Mouse (Mus musculus) midbrain, embryonic 13.5 days (tissue): ENCODE results near the gene Slc35d1. TPM values are rescaled to one million over a fixed set of nuclear protein-coding genes. Genes with fewer than 3 reads are reported as not detected.
A peak's percentile ranks its signal among the peaks of the same experiment; 100 is the strongest.
"Not testable (repeated sequence)": the region's sequence is repeated elsewhere in the genome, so short reads cannot be mapped to it uniquely, and the experiment has no call there.

ENCODE experiments used
- ATAC-seq: fragments of 200-750 bp; cut with Nextera tagmentation; 2 replicates; pipeline ENCODE4 v1.8.0; 2017; ENCODE audit warnings: mild to moderate bottlenecking, moderate TSS enrichment, moderate library complexity
- H3K27ac ChIP-seq: fragments of 300-500 bp; sonication (generic); 2 replicates; pipeline ENCODE4 v1.5.1; 2015; ENCODE audit warnings: inconsistent platforms, mild to moderate bottlenecking, moderate library complexity
- H3K27me3 ChIP-seq: fragments of 300-500 bp; sonication (generic); 2 replicates; pipeline ENCODE4 v1.6.1; 2015; ENCODE audit warnings: mild to moderate bottlenecking, inconsistent platforms
- H3K36me3 ChIP-seq: fragments of 300-500 bp; sonication (generic); 2 replicates; pipeline ENCODE4 v1.6.1; 2015; ENCODE audit warnings: mild to moderate bottlenecking, inconsistent platforms
- H3K4me1 ChIP-seq: fragments of 300-500 bp; sonication (generic); replicated peaks from 2 replicates; pipeline ENCODE4 v1.6.1; 2015; ENCODE audit warnings: inconsistent platforms
- H3K4me2 ChIP-seq: fragments of 300-500 bp; sonication (generic); replicated peaks from 2 replicates; pipeline ENCODE4 v1.6.1; 2015; ENCODE audit warnings: moderate library complexity, mild to moderate bottlenecking, inconsistent platforms
- H3K4me3 ChIP-seq: fragments of 300-500 bp; sonication (generic); replicated peaks from 2 replicates; pipeline ENCODE4 v1.5.1; 2015; ENCODE audit warnings: mild to moderate bottlenecking, inconsistent platforms
- H3K9ac ChIP-seq: fragments of 300-500 bp; sonication (generic); replicated peaks from 2 replicates; pipeline ENCODE4 v1.6.1; 2015; ENCODE audit warnings: mild to moderate bottlenecking, inconsistent platforms
- H3K9me3 ChIP-seq: fragments of 300-500 bp; sonication (generic); 2 replicates; pipeline ENCODE4 v1.6.1; 2016; ENCODE audit warnings: mild to moderate bottlenecking, inconsistent platforms
- WGBS: fragments of 180-500 bp; shearing (Covaris S2); methylation state at CpG from one replicate; pipeline ENCODE4 v1.1.7; 2015; 5-methylcytosine and 5-hydroxymethylcytosine counted together
- polyA plus RNA-seq: library from polyadenylated mRNA; unstranded; fragments of >200 nt; fragmentation: Nextera tagmentation; extraction: Ambion mirVana; gene quantifications from 2 replicates; pipeline ENCODE4 v1.2.1, GENCODE M21; 2015

The Slc35d1 gene
- polyA plus RNA-seq, 1 experiment from 2014 or later = 5.7 TPM

- no peak for ATAC-seq
- no peak overlapping the region for H3K27ac ChIP-seq
- H3K27me3 ChIP-seq = no peaks in the 10 kb centered on the region
- no peak overlapping the region for H3K4me2 ChIP-seq
- 88% methylated on average over 7 of the region's 7 CpGs for WGBS
- peaks cover 39% of the 10 kb centered on the region for H3K36me3 ChIP-seq
- no peak overlapping the region for H3K9ac ChIP-seq
- H3K4me3 ChIP-seq = no peak overlapping the region
- H3K4me1 ChIP-seq = peaks cover 4% of the 10 kb centered on the region; the same call in 1 of the 2 replicates
- no peaks in the 10 kb centered on the region for H3K9me3 ChIP-seq
Measured at GRCm38 (mm10) chr4:103178635-103179318, 36.2 kb downstream of the Slc35d1 start.

GRCm38 (mm10) chr4:103177681-103178080 is 37.3 kb downstream of the Slc35d1 start:
- H3K4me3 ChIP-seq = no peak overlapping the region
- WGBS = 83% methylated on average over 1 of the region's 1 CpGs
- H3K9me3 ChIP-seq = no peaks in the 10 kb centered on the region
- H3K4me2 ChIP-seq = no peak overlapping the region
- ATAC-seq = no peak
- no peak overlapping the region for H3K9ac ChIP-seq
- H3K27ac ChIP-seq = no peak overlapping the region
- H3K27me3 ChIP-seq = no peaks in the 10 kb centered on the region
- H3K36me3 ChIP-seq = peaks cover 32% of the 10 kb centered on the region
- H3K4me1 ChIP-seq = peaks cover 4% of the 10 kb centered on the region; the same call in 1 of the 2 replicates

GRCm38 (mm10) chr4:103174001-103174400 is 41.0 kb downstream of the Slc35d1 start:
- peaks cover 39% of the 10 kb centered on the region for H3K36me3 ChIP-seq
- H3K4me3 ChIP-seq = no peak overlapping the region
- no peak for ATAC-seq
- H3K9me3 ChIP-seq = no peaks in the 10 kb centered on the region
- H3K4me2 ChIP-seq = no peak overlapping the region
- no peaks in the 10 kb centered on the region for H3K27me3 ChIP-seq
- H3K9ac ChIP-seq = no peak overlapping the region
- H3K27ac ChIP-seq = no peak overlapping the region
- no peaks in the 10 kb centered on the region for H3K4me1 ChIP-seq
- 90% methylated on average over 7 of the region's 7 CpGs for WGBS

GRCm38 (mm10) chr4:103173507-103173906 is 41.5 kb downstream of the Slc35d1 start:
- Histone ChIP-seq H3K4me3 (no peak overlapping the region), H3K9ac (no peak overlapping the region), H3K4me1 (no peaks in the 10 kb centered on the region), H3K27me3 (no peaks in the 10 kb centered on the region), H3K27ac (no peak overlapping the region), H3K36me3 (peaks cover 39% of the 10 kb centered on the region), H3K9me3 (no peaks in the 10 kb centered on the region), H3K4me2 (no peak overlapping the region)
- 81% methylated on average over 6 of the region's 6 CpGs for WGBS
- ATAC-seq = no peak

DNA sequence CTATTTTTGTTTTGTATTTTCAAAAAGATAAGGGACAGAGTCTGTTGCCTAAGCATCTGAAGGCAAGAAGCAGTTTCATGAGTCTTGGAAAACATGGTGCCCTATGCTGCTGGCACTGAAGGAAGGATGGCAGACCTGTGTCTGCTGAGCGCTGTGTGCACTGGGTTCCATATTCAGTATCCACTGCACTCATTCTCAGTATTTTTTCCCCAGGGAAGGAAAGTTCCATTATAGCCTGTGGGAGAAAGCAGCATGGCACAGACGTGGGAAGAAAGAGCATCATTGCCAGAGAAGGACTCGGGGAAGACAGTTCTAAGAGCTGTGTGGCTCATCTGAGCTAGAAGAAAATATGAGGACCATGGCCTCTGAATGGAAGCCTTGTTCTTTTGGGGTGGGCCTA is 43.7 kb downstream of the Slc35d1 start:
- Histone ChIP-seq H3K9ac (no peak overlapping the region), H3K27ac (no peak overlapping the region), H3K27me3 (no peaks in the 10 kb centered on the region), H3K9me3 (no peaks in the 10 kb centered on the region), H3K4me1 (no peaks in the 10 kb centered on the region), H3K4me2 (no peak overlapping the region), H3K36me3 (peaks cover 27% of the 10 kb centered on the region), H3K4me3 (no peak overlapping the region)
- no peak for ATAC-seq
- 88% methylated on average over 3 of the region's 3 CpGs for WGBS

GRCm38 (mm10) chr4:103166198-103166597 is 48.8 kb downstream of the Slc35d1 start:
- not testable (repeated sequence) for H3K9me3 ChIP-seq, H3K27ac ChIP-seq, H3K4me2 ChIP-seq, ATAC-seq, H3K27me3 ChIP-seq, H3K4me1 ChIP-seq, H3K9ac ChIP-seq, H3K4me3 ChIP-seq
- peaks cover 32% of the 10 kb centered on the region for H3K36me3 ChIP-seq
- 90% methylated on average over 1 of the region's 1 CpGs for WGBS

- H3K4me2 ChIP-seq = no peak overlapping the region
- no peak for ATAC-seq
- peaks cover 63% of the 10 kb centered on the region for H3K36me3 ChIP-seq
- no peaks in the 10 kb centered on the region for H3K4me1 ChIP-seq
- no peak overlapping the region for H3K27ac ChIP-seq
- 94% methylated on average over 4 of the region's 4 CpGs for WGBS
- H3K27me3 ChIP-seq = no peaks in the 10 kb centered on the region
- H3K4me3 ChIP-seq = no peak overlapping the region
- H3K9me3 ChIP-seq = no peaks in the 10 kb centered on the region
- no peak overlapping the region for H3K9ac ChIP-seq
Measured at GRCm38 (mm10) chr4:103158781-103159180, 56.2 kb downstream of the Slc35d1 start.

- no peaks in the 10 kb centered on the region for H3K27me3 ChIP-seq
- H3K4me1 ChIP-seq = no peaks in the 10 kb centered on the region
- H3K4me2 ChIP-seq = no peak overlapping the region
- no peak for ATAC-seq
- WGBS = 94% methylated on average over 5 of the region's 5 CpGs
- H3K4me3 ChIP-seq = no peak overlapping the region
- no peak overlapping the region for H3K9ac ChIP-seq
- H3K27ac ChIP-seq = no peak overlapping the region
- H3K36me3 ChIP-seq = peaks cover 67% of the 10 kb centered on the region
- no peaks in the 10 kb centered on the region for H3K9me3 ChIP-seq
Measured at GRCm38 (mm10) chr4:103151946-103152345, 63.0 kb downstream of the Slc35d1 start.

- H3K9ac ChIP-seq = no peak overlapping the region
- no peak overlapping the region for H3K4me2 ChIP-seq
- ATAC-seq = 0 out of 2 replicates have a peak, but pooled peaks have one; percentile 48
- H3K27me3 ChIP-seq = no peaks in the 10 kb centered on the region
- peaks cover 39% of the 10 kb centered on the region for H3K36me3 ChIP-seq
- WGBS = 32% methylated on average over 5 of the region's 5 CpGs
- no peak overlapping the region for H3K27ac ChIP-seq
- H3K9me3 ChIP-seq = no peaks in the 10 kb centered on the region
- no peaks in the 10 kb centered on the region for H3K4me1 ChIP-seq
- H3K4me3 ChIP-seq = no peak overlapping the region
Measured at GRCm38 (mm10) chr4:103146339-103146738, 68.6 kb downstream of the Slc35d1 start.

DNA sequence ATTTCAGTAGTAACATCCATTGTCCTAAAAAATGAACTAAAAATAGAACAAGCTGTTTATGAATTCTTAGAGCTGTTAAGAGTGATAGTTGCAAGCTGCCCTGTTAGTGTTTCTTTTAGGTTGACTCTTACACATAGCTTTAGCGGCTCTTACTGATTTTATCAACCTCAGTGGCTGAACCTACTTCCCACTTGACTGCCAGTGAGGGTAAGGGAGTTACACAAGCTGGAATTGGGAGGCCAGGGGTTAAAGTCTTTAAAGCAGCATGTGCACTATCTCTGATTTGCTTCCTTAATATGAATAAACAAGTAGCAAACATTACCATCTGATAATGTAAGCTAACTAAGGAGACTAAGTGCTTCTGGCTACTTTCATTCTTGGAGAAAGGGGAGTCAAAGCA is 78.0 kb downstream of the Slc35d1 start:
- no peaks in the 10 kb centered on the region for H3K9me3 ChIP-seq
- ATAC-seq = no peak
- H3K4me2 ChIP-seq = no peak overlapping the region
- no peaks in the 10 kb centered on the region for H3K4me1 ChIP-seq
- no peak overlapping the region for H3K27ac ChIP-seq
- no peak overlapping the region for H3K9ac ChIP-seq
- no peak overlapping the region for H3K4me3 ChIP-seq
- WGBS = 92% methylated on average over 1 of the region's 1 CpGs
- no peaks in the 10 kb centered on the region for H3K27me3 ChIP-seq
- peaks cover 40% of the 10 kb centered on the region for H3K36me3 ChIP-seq

- no peak for ATAC-seq
- Histone ChIP-seq H3K4me1 (no peaks in the 10 kb centered on the region), H3K27ac (no peak overlapping the region), H3K4me2 (no peak overlapping the region), H3K9ac (no peak overlapping the region), H3K4me3 (no peak overlapping the region), H3K9me3 (no peaks in the 10 kb centered on the region), H3K36me3 (peaks cover 6% of the 10 kb centered on the region; the same call in 1 of the 2 replicates), H3K27me3 (no peaks in the 10 kb centered on the region)
- WGBS = 94% methylated on average over 4 of the region's 4 CpGs
Measured at GRCm38 (mm10) chr4:103126533-103126932, 88.4 kb downstream of the Slc35d1 start.

DNA sequence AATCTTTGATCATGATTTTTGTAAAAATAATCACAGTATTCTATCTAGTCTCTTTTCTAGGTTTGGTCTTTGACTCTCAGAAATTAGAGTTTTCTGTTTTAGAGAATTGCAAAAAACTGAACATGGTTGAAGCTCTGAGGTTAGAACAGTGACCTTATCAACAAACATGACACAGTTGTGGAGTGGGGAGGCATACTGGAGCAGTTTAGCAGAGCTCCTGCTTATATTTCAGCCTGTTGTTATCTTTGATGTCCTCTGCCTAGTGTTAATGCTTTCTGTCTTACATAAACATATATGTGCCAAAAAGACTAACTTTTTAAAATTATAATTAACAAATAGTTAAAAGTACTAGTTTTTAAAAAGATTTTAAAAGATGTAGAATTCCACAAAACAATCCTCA is 91.4 kb downstream of the Slc35d1 start:
- no peak for ATAC-seq
- Histone ChIP-seq H3K9me3 (no peaks in the 10 kb centered on the region), H3K4me1 (peaks cover 23% of the 10 kb centered on the region), H3K9ac (no peak overlapping the region), H3K27me3 (no peaks in the 10 kb centered on the region), H3K4me3 (no peak overlapping the region), H3K36me3 (no peaks in the 10 kb centered on the region), H3K27ac (no peak overlapping the region), H3K4me2 (no peak overlapping the region)

DNA sequence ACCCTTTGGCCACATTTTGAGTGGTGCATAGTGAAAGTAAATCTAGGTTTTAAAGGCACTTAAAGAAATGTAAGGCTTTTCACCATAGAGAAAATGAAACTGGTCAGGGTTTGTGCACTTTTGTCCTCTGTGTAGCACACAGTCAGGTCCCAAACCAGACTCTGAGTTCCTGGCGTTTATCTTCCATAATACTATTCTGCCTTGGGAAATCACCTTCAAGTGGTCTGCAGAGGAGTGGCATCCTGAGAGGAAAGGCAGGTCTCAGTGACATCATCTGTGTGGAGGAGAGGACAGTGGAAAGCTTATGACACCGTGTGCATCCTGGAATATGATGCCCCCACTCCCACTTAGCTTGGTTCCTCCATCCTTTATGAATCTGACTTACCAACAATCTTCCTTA is 91.9 kb downstream of the Slc35d1 start:
- Histone ChIP-seq H3K4me1 (peaks cover 25% of the 10 kb centered on the region), H3K4me2 (no peak overlapping the region), H3K27me3 (no peaks in the 10 kb centered on the region), H3K36me3 (no peaks in the 10 kb centered on the region), H3K27ac (no peak overlapping the region), H3K9me3 (no peaks in the 10 kb centered on the region), H3K4me3 (no peak overlapping the region), H3K9ac (no peak overlapping the region)
- no peak for ATAC-seq
- WGBS = 79% methylated on average over 2 of the region's 2 CpGs
